Mouse (Mus musculus) central nervous system, embryonic 18 days (tissue): ENCODE measurements around the gene Gm20715. TPM values are rescaled to one million over a fixed set of nuclear protein-coding genes. Genes with fewer than 3 reads are reported as not detected.

Experiments
- polyA plus RNA-seq: library from polyadenylated mRNA; depleted of rRNA; stranded (reverse); fragments of >200 nt; gene quantifications from 2 replicates; pipeline ENCODE4 v1.2.3, GENCODE M21; 2012; rRNA removed

Gm20715 gene
- polyA plus RNA-seq, result 0.31 and 0.41 TPM in 2 replicates

GRCm38 (mm10) chr7:6410043-6410442, at the start of gene Gm20715:
Gene Gm20715 (plus strand): TSS chr7:6410277.

GRCm38 (mm10) chr7:6363047-6363488, 47.0 kb upstream of the Gm20715 start, which contains the start of gene Zfp78:
Gene Zfp78 (plus strand): TSS chr7:6363280.

GRCm38 (mm10) chr7:6383044-6383455, 27.0 kb upstream of the Gm20715 start, which contains the start of gene Zfp28:
Gene Zfp28 (plus strand): TSS chr7:6383295.

GRCm38 (mm10) chr7:6397996-6398975, 11.8 kb upstream of the Gm20715 start, which contains the start of gene Smim17:
Gene Smim17 (plus strand): TSS chr7:6398715.

GRCm38 (mm10) chr7:6438388-6438787, 28.3 kb downstream of the Gm20715 start, which contains the start of gene Olfr1344:
Gene Olfr1344 (plus strand): TSS chr7:6438688.

GRCm38 (mm10) chr7:6455868-6456267, 45.8 kb downstream of the Gm20715 start, which contains the start of gene Olfr1336:
Gene Olfr1336 (plus strand): TSS chr7:6456168.

GRCm38 (mm10) chr7:6466951-6467350, 56.9 kb downstream of the Gm20715 start, which contains the start of gene Olfr1346:
Gene Olfr1346 (plus strand): TSS chr7:6467101.

GRCm38 (mm10) chr7:6486841-6487240, 76.8 kb downstream of the Gm20715 start, which contains the start of gene Olfr5:
Gene Olfr5 (minus strand): TSS chr7:6486941.

Other genes starting within 250 kb of the Gm20715 start
- 62.6 and 66.3 TPM in 2 replicates for gene Zfp444, start 238.1 kb upstream of the Gm20715 start, polyA plus RNA-seq
- not detected in 2 replicates for gene Galp, start 213.2 kb upstream of the Gm20715 start, polyA plus RNA-seq
- gene Zscan5b, start 188.0 kb upstream of the Gm20715 start, polyA plus RNA-seq, result not detected in 2 replicates
- 0.35 and 0.43 TPM in 2 replicates for gene Epp13, start 157.6 kb upstream of the Gm20715 start, polyA plus RNA-seq
- gene Zfp667, start 123.7 kb upstream of the Gm20715 start, polyA plus RNA-seq, result 7.2 and 7.6 TPM in 2 replicates
- 12.9 and 13.1 TPM in 2 replicates for gene Zfp583, start 79.0 kb upstream of the Gm20715 start, polyA plus RNA-seq
- gene Gm3854, start 66.5 kb upstream of the Gm20715 start, polyA plus RNA-seq, result 4.1 and 4.4 TPM in 2 replicates
- gene Zfp78, start 47.0 kb upstream of the Gm20715 start, polyA plus RNA-seq, result 3.8 and 4.1 TPM in 2 replicates
- gene Zfp28, start 27.0 kb upstream of the Gm20715 start, polyA plus RNA-seq, result 18.0 and 18.3 TPM in 2 replicates
- gene Smim17, start 11.6 kb upstream of the Gm20715 start, polyA plus RNA-seq, result 9.1 and 10.4 TPM in 2 replicates
- 1.2 TPM in 2 replicates for gene Olfr1344, start 28.4 kb downstream of the Gm20715 start, polyA plus RNA-seq
- 0.04 TPM in 1 of 2 replicates, not detected in the other for gene Olfr1336, start 45.9 kb downstream of the Gm20715 start, polyA plus RNA-seq
- not detected in 2 replicates for gene Olfr1346, start 56.8 kb downstream of the Gm20715 start, polyA plus RNA-seq
- gene Olfr5, start 76.7 kb downstream of the Gm20715 start, polyA plus RNA-seq, result 0.01 TPM in 1 of 2 replicates, not detected in the other
- not detected in 2 replicates for gene Olfr1347, start 89.5 kb downstream of the Gm20715 start, polyA plus RNA-seq
- gene Olfr1348, start 98.5 kb downstream of the Gm20715 start, polyA plus RNA-seq, result not detected in 2 replicates
- 0.01 TPM in 1 of 2 replicates, not detected in the other for gene Olfr1349, start 112.7 kb downstream of the Gm20715 start, polyA plus RNA-seq
- not detected in 2 replicates for gene Olfr1350, start 154.6 kb downstream of the Gm20715 start, polyA plus RNA-seq